Mouse (Mus musculus) T-cell, adult 2 months (primary cell): ENCODE results near the gene Sel1l3.

ENCODE experiments used
- DNase-seq: peaks from one replicate; pipeline ENCODE4 v3.0.0; 2022; ENCODE audit warnings: low spot score

Sel1l3 gene

GRCm38 (mm10) chr5:53212782-53213710 is 681 bp downstream of the Sel1l3 start:
- DNase-seq = peak; percentile 4

GRCm38 (mm10) chr5:53212087-53212781 is 1.5 kb downstream of the Sel1l3 start:
- no peak for DNase-seq

GRCm38 (mm10) chr5:53211241-53211640 is 2.5 kb downstream of the Sel1l3 start:
- DNase-seq = no peak

DNA sequence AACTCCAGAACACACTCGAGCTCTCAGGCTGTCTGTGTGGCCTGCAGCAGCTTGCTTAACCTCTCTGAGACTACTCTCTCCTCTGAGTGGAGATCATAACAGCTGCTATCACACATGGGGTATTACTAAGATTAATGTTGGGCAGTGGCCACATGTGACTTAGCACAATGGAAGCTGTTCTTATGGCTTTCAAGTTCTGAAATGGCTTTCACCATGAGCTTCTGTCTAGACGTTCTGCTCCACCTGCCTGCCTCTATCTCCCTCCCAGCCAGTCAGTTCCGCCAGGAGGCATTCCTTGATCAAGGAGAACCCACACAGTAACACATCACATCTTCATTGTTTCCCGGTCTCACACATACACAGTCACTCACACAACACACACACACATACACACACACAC is 3.2 kb downstream of the Sel1l3 start:
- DNase-seq = no peak

GRCm38 (mm10) chr5:53209773-53210172 is 4.0 kb downstream of the Sel1l3 start:
- DNase-seq = no peak

DNA sequence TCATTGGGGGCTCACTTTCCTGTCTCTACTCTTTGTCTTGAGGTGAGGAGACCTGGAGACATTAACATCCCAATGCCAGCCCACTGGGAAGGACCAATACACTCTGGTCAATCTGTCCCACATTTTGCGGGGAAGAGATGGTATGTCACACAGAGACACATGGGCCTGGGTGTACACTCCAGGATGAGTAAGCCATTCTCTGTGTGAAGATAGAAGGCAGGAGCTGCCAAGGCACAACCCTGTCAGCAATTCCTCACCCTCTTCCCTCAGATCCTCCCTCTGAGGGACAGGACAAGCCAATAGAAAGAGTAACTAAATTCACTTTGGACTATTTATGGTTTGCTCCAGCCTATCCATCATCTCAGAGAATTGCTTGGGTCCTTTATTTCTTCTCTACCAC is 5.0 kb downstream of the Sel1l3 start:
- DNase-seq = no peak

DNA sequence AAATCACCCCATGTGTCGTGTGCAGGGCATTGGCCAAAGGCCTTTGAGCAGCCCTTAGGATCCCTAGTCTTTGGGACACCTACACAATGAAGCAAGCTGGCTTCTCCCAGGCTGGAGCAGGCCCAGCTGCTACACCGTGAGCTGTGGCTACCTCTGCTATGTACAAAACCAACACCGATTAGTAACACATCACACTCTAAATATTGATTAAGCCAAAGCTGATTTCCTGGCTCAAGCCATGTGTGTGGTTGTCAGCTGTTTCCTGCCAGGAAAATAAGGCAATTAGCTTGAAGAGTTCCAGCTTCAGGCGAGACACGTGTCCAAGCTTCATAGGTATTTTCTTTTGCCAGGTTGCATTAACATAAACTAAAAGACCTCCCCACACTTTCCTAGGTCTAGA is 7.2 kb downstream of the Sel1l3 start:
- no peak for DNase-seq

DNA sequence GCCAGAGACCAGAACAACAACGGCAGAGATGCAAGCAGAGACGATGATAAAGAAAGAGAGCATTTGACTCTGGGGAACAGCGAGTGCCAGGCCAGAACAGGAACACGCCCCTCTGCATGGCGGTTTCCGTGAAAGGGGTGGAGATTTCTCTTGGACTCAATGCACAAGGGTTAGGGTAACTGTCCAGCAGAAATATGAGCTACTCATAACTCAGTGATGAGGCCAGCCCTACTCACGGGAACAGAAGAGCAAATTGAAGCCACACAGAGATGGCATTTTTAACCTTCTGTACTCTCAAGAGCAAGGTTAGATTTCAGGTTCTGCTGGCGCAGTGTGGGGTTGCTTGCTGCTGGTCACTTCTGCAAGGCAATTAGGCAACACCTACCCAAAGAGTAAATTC is 11.0 kb downstream of the Sel1l3 start:
- DNase-seq = no peak

GRCm38 (mm10) chr5:53200825-53201224 is 12.9 kb downstream of the Sel1l3 start:
- no peak for DNase-seq

- DNase-seq = no peak
These were observed 15.3 kb downstream of the Sel1l3 start for GRCm38 (mm10) chr5:53198408-53198807.

GRCm38 (mm10) chr5:53196387-53197088 is 17.2 kb downstream of the Sel1l3 start:
- DNase-seq = no peak

DNA sequence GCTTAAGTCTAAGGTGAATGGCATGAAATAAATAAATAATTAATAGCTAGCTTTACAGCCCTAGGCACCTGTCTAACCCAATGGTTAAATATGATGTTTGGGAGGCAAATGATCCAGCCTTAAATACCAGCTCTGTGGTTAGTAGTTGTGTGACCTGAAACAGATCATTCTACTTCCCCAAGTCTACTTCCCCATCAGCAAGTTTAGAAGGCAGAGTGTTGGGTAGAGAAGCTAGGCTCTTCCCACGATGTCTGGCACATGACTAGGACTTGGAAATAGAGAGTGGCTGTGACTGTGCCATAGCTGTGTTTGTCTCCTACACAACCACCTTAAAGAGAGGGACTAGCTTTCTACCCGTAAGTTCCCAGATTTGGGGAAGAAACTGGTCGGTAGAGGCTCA is 18.9 kb downstream of the Sel1l3 start:
- no peak for DNase-seq

- DNase-seq = no peak
These were observed 19.3 kb downstream of the Sel1l3 start for GRCm38 (mm10) chr5:53194421-53194820.

DNA sequence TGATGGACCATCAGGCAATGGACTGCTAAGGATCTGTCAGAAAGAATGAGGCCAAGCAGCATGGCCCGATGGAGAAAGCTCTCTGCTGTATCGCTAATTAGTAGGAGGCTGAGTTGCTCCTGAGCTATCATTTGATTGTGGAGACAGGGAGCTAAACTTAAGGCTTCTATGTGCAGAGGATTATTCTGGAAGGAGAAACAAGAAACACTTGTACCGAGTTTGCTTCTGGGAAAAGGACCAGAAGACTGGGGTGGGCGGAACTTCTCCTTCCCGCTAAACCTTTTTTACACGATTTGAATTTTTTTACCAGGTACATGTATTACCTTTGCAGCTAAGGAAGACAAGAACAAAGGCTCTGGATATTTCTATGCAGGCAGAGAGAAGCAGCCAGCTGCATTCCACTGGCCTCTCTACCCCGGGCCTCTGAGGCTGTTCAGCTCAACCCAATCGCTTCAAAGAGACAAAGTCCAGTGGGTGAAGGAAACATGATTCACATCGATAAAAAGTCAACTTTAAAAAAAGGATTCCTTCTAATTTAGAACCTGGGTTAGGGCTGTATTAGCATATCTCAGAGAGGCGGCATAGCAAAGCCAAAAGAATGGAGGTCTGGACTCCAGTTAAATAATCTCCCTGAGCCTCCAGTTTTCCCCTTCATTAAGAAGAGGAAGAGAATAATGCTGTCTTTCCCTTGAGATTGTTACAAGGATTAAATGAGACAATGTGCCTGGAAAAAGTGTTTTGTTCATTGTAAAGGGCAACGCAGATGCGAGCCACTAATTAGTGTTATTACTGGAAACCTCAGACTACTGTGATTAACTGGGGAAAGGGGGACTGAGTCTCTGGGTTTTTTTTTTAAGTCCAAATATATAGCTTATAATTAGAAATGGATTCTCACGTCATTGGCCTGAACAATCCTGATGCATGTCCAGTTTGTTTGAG is 20.4 kb downstream of the Sel1l3 start:
- no peak for DNase-seq

GRCm38 (mm10) chr5:53188608-53189007 is 25.1 kb downstream of the Sel1l3 start:
- DNase-seq = no peak

DNA sequence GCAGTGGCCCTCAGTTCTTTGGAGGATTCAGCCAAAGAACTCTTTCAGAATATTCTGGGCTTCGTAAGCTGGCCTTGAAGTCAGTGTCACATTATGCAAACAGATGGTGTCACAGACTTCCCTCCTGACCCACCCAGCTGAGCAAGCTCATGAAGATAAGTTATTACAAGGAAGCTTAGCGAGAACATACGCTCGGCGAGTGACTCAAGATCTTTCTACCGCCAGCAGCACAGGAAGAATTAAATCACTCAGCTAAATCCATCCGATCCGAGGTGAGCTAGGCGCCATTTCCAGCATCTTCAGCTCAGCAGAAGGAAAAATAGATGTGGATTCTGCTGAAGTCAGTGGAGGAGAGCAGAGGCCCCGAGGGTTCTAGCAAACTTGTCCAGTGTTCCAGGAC is 26.5 kb downstream of the Sel1l3 start:
- no peak for DNase-seq

- DNase-seq = no peak
These were observed 27.9 kb downstream of the Sel1l3 start for GRCm38 (mm10) chr5:53185803-53186202.

DNA sequence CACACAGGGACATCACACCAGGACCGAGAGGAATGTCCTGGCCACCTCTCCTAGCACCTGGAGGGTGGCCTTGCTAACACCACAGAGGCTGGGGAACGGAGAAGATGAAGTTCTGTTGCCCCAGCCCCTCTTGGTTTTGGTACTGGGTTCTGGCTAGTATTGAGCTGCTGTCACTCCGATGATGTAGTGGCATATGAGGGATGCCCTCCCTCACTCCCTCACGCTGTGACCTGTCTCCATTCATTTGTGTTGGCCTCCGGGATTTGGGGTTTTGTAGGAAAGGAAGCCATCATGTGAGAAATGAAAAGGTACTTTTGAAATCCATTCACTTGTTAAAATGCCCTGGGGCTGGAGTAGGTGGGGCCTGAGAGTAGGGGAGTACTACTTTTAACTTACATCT is 33.8 kb downstream of the Sel1l3 start:
- no peak for DNase-seq

- no peak for DNase-seq
These were observed 37.0 kb downstream of the Sel1l3 start for GRCm38 (mm10) chr5:53176703-53177102.

GRCm38 (mm10) chr5:53176075-53176474 is 37.7 kb downstream of the Sel1l3 start:
- no peak for DNase-seq

DNA sequence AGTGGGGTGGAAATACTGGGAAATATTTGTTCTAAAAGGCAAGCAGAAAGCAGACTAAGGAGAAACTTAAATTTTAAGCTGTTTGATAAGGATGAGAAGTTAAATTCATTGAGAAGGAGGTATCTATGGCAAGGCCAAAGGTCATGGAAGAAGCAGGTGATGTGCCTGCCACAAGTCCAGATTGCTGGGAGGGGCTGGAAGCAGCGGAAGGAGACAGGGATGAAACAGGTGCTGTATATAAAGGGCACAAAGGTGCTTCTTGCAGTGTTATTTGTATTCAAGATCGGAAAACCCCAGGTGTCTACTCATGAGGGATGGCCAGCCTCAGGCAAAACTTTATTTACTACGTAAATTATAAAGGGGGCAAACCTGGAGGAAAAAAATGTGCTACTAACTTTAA is 38.5 kb downstream of the Sel1l3 start:
- DNase-seq = no peak

GRCm38 (mm10) chr5:53174461-53174860 is 39.3 kb downstream of the Sel1l3 start:
- DNase-seq = no peak
